Mouse (Mus musculus) lung, postnatal 0 days (tissue): Measurements from ENCODE around the gene Rtn1.

Source experiments
- CTCF ChIP-seq: IDR thresholded peaks from 2 replicates; pipeline ENCODE4 v1.5.1; 2016; ENCODE audit warnings: antibody characterized with exemption, mild to moderate bottlenecking
- EP300 ChIP-seq: IDR thresholded peaks from 2 replicates; pipeline ENCODE4 v1.6.1; 2016; ENCODE audit warnings: antibody characterized with exemption, mild to moderate bottlenecking, control low read depth

GRCm38 (mm10) chr12:72324210-72324871 is 84.5 kb downstream of the Rtn1 start:
- TF ChIP-seq CTCF: no peak
- TF ChIP-seq EP300: peak; percentile 28; the same call in 1 of the 2 replicates
